Comparison of ENCODE assay signal across 8 mouse cellular contexts in genomic region chr14:121752686-121753426, GRCm38 (mm10). TPM values are rescaled to one million over a fixed set of nuclear protein-coding genes. Genes with fewer than 3 reads are reported as not detected.
A peak's percentile ranks its signal among the peaks of the same experiment; 100 is the strongest.
DNase-seq lines count a peak whose midpoint lies in the region; ATAC-seq and TF ChIP-seq lines count a peak whose summit lies in the region.
"Had no signal": no experiment of that assay in that cellular context is flagged by ENCODE, and none has a peak within 500 bp of the region (broad histone marks: within the 10 kb centered on the region; RNA-seq: fewer than 3 reads in every experiment).

No protein-coding gene starts in this region.

- no peak for DNase-seq in layer of hippocampus, adult 2 months (ENCODE audit: low spot score in 2 of 2)
- no peak for DNase-seq in layer of hippocampus, postnatal 10 days (ENCODE audit: low spot score in 2 of 2)
- peak; percentile 45 for DNase-seq in brain, embryonic 14.5 days (ENCODE audit: low read depth)
- DNase-seq in gastrocnemius, postnatal 10 days: peak; percentile 32
- DNase-seq in layer of hippocampus, adult 9-10 months (ENCODE audit: low spot score): no peak

- no peak overlapping the region for H3K27ac ChIP-seq in layer of hippocampus, adult 2 months
- H3K27ac ChIP-seq in neural tube, embryonic 15.5 days (replicated peaks): no peak overlapping the region
- H3K27ac ChIP-seq: limb, embryonic 12.5 days had no signal

- H3K9ac ChIP-seq in neural tube, embryonic 15.5 days (replicated peaks): no peak overlapping the region
- H3K9ac ChIP-seq: limb, embryonic 12.5 days had no signal

- WGBS in neural tube, embryonic 15.5 days: 58% methylated on average over 19 of the region's 19 CpGs

- ATAC-seq in neural tube, embryonic 15.5 days (ENCODE audit: low FRiP score): peak; percentile 77
- no peak for ATAC-seq in CD4-positive, CD25-positive, alpha-beta regulatory T cell, adult 4 months

- no peak overlapping the region for H3K4me3 ChIP-seq in layer of hippocampus, adult 2 months
- no peak overlapping the region for H3K4me3 ChIP-seq in neural tube, embryonic 15.5 days (replicated peaks)
- H3K4me3 ChIP-seq: limb, embryonic 12.5 days had no signal

- no peak for TF ChIP-seq POLR2A in brain, embryonic 14.5 days (IDR thresholded peaks at IDR 0.05; ENCODE audit: borderline replicate concordance, extremely low read depth, insufficient read depth, insufficient read length, poor library complexity, severe bottlenecking)

- H3K4me1 ChIP-seq in neural tube, embryonic 15.5 days: peaks cover 14% of the 10 kb centered on the region

- H3K4me2 ChIP-seq in neural tube, embryonic 15.5 days: no peak overlapping the region; the same call in 1 of the 2 replicates
- H3K4me2 ChIP-seq: limb, embryonic 12.5 days had no signal

- TF ChIP-seq CTCF in layer of hippocampus, adult 2 months (conservative IDR thresholded peaks at IDR 0.05): peak; percentile 84
- TF ChIP-seq CTCF in brain, embryonic 14.5 days (IDR thresholded peaks at IDR 0.05; ENCODE audit: borderline replicate concordance, extremely low read depth, insufficient read depth, insufficient read length): peak; percentile 35; the same call in 1 of the 2 replicates

- no peaks in the 10 kb centered on the region for H3K36me3 ChIP-seq in neural tube, embryonic 15.5 days
- H3K36me3 ChIP-seq: limb, embryonic 12.5 days had no signal

- no peaks in the 10 kb centered on the region for H3K27me3 ChIP-seq in neural tube, embryonic 15.5 days (replicated peaks)

- H3K9me3 ChIP-seq in neural tube, embryonic 15.5 days (replicated peaks): no peaks in the 10 kb centered on the region
- H3K9me3 ChIP-seq: limb, embryonic 12.5 days had no signal

RNA-seq across cellular contexts. Expression of gene Dock9, which starts 44.8 kb away (rescaled TPM):
- total RNA-seq in layer of hippocampus, adult 2 months (2021): 100 to 1,000 TPM; 217 to 222 TPM
- 100 to 1,000 TPM; 246 to 254 TPM for total RNA-seq in layer of hippocampus, postnatal 10 days (2021)
- 23.3 and 30.3 TPM in 2 replicates for polyA plus RNA-seq in brain, embryonic 14.5 days (2012; rRNA removed)
- total RNA-seq in gastrocnemius, postnatal 10 days (2021): 10 to 100 TPM; 28.3 to 35.0 TPM
- 9.7 and 10.8 TPM in 2 replicates for polyA plus RNA-seq in neural tube, embryonic 15.5 days (2015; fragmentation: Nextera tagmentation; extraction: Ambion mirVana)
- polyA plus RNA-seq in CD4-positive, CD25-positive, alpha-beta regulatory T cell, adult 4 months (2017; shearing (Covaris generic)): 1 to 10 TPM; 5.7 to 5.8 TPM

Comparison
In these comparisons a context has a peak if more than half of its experiments do, and no peak if none do; other contexts are left out.
1. DNase-seq: peak in brain, embryonic 14.5 days (single experiment) and gastrocnemius, postnatal 10 days (single experiment); none in layer of hippocampus, adult 2 months (0 of 2), layer of hippocampus, postnatal 10 days (0 of 2) and layer of hippocampus, adult 9-10 months (single experiment).
2. RNA of gene Dock9, which starts 44.8 kb away (total RNA-seq): 246 to 254 TPM in layer of hippocampus, postnatal 10 days and 217 to 222 TPM in layer of hippocampus, adult 2 months; 28.3 to 35.0 TPM in gastrocnemius, postnatal 10 days; every median in the first group is over 4 times any median in the second.